Mouse (Mus musculus) limb, embryonic 12.5 days (tissue): ENCODE results near the gene Anks1b. TPM values are rescaled to one million over a fixed set of nuclear protein-coding genes. Genes with fewer than 3 reads are reported as not detected.

ENCODE experiments used
- ATAC-seq: fragments of 200-750 bp; cut with Nextera tagmentation; 2 replicates; pipeline ENCODE4 v1.8.0; 2017; ENCODE audit warnings: low read depth, moderate TSS enrichment; ENCODE audit not compliant: insufficient number of reproducible peaks, insufficient read depth, low FRiP score, low TSS enrichment
- H3K27ac ChIP-seq: fragments of 300-500 bp; sonication (generic); 2 replicates; pipeline ENCODE4 v1.5.1; 2016; ENCODE audit warnings: mild to moderate bottlenecking, moderate library complexity
- H3K27me3 ChIP-seq: fragments of 300-500 bp; sonication (generic); 2 replicates; pipeline ENCODE4 v1.6.1; 2016; ENCODE audit warnings: mild to moderate bottlenecking, moderate library complexity
- H3K36me3 ChIP-seq: fragments of 300-500 bp; sonication (generic); 2 replicates; pipeline ENCODE4 v1.6.1; 2016; ENCODE audit warnings: mild to moderate bottlenecking, moderate library complexity
- H3K4me1 ChIP-seq: fragments of 300-500 bp; sonication (generic); replicated peaks from 2 replicates; pipeline ENCODE4 v1.6.1; 2016
- H3K4me2 ChIP-seq: fragments of 300-500 bp; sonication (generic); 2 replicates; pipeline ENCODE4 v1.6.1; 2016; ENCODE audit warnings: mild to moderate bottlenecking, moderate library complexity
- H3K4me3 ChIP-seq: fragments of 300-500 bp; sonication (generic); replicated peaks from 2 replicates; pipeline ENCODE4 v1.5.1; 2016; ENCODE audit warnings: mild to moderate bottlenecking
- H3K9ac ChIP-seq: fragments of 300-500 bp; sonication (generic); replicated peaks from 2 replicates; pipeline ENCODE4 v1.6.1; 2016; ENCODE audit warnings: mild to moderate bottlenecking, moderate library complexity
- H3K9me3 ChIP-seq: fragments of 300-500 bp; sonication (generic); 2 replicates; pipeline ENCODE4 v1.6.1; 2016; ENCODE audit warnings: mild to moderate bottlenecking, moderate library complexity
- WGBS: fragments of 180-500 bp; shearing (Covaris S2); methylation state at CpG from one replicate; pipeline ENCODE4 v1.1.7; 2016; 5-methylcytosine and 5-hydroxymethylcytosine counted together
- polyA plus RNA-seq: library from polyadenylated mRNA; unstranded; fragments of >200 nt; fragmentation: Nextera tagmentation; extraction: Ambion mirVana; gene quantifications from 2 replicates; pipeline ENCODE4 v1.2.1, GENCODE M21; 2016

Gene Anks1b
- 1.4 and 1.8 TPM in 2 replicates for polyA plus RNA-seq

GRCm38 (mm10) chr10:89873146-89873950 is at the start of gene Anks1b:
Gene Anks1b (plus strand): TSS chr10:89873509.
- Histone ChIP-seq H3K9me3 (no peaks in the 10 kb centered on the region), H3K4me2 (peak within 1 kb of the TSS; percentile 96), H3K4me3 (peak within 1 kb of the TSS; percentile 64), H3K27ac (no peak within 1 kb of the TSS), H3K36me3 (no peaks in the 10 kb centered on the region), H3K4me1 (peaks cover 8% of the 10 kb centered on the region), H3K9ac (peak within 1 kb of the TSS; percentile 65), H3K27me3 (peaks cover 23% of the 10 kb centered on the region)
- ATAC-seq, result peak; percentile 80
- 1% methylated on average over 48 of the region's 48 CpGs for WGBS

DNA sequence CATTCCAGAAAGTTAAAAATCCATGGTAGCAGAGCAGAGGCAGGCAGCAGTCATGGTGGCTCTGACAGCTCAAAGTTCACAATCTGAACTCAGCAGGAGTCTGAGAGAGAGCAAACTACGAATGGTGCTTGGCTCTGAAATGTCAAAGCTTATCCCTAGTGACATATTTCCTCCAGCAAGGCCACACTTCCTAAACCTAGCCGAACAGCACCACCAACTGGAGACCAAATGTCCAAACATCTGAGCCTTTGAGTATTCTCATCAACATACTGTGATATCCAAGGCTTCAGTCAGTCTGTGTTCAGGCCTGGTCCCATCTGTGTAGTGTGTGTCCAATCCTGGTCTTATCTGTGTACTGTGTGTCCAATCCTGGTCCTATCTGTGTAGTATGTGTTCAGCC is 49.4 kb upstream of the Anks1b start:
- no peaks in the 10 kb centered on the region for H3K9me3 ChIP-seq
- no peaks in the 10 kb centered on the region for H3K4me1 ChIP-seq
- H3K9ac ChIP-seq, result no peak overlapping the region
- H3K27ac ChIP-seq, result no peak overlapping the region
- H3K27me3 ChIP-seq, result no peaks in the 10 kb centered on the region
- ATAC-seq, result no peak
- H3K4me3 ChIP-seq, result no peak overlapping the region
- 0 out of 2 replicates have a peak, but pooled peaks cover 2% of the 10 kb centered on the region for H3K36me3 ChIP-seq
- WGBS, result 56% methylated on average over 2 of the region's 2 CpGs
- no peak overlapping the region for H3K4me2 ChIP-seq

DNA sequence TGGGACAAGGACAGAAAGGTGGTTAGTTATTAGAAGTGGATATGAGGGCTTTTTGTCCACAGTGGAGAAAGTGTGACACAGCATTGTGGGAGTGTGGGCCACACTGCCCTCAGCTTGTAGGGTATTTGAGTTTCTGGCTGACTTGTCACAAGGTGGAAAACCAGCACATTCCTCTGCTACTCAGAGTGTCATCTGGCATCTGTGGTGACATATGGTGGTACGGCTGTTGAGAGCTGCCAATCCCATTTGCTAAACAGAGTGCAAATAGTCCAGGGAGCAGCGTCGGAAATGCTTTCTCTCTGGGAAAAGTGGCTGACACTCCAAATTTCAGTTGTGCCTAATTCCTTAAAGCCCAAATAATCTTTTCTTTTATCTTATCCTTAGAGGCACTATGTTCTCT is 46.4 kb upstream of the Anks1b start:
- no peak for ATAC-seq
- 79% methylated on average over 3 of the region's 3 CpGs for WGBS
- Histone ChIP-seq H3K27ac (no peak overlapping the region), H3K9ac (no peak overlapping the region), H3K4me1 (no peaks in the 10 kb centered on the region), H3K4me2 (no peak overlapping the region), H3K36me3 (0 out of 2 replicates have a peak, but pooled peaks cover 1% of the 10 kb centered on the region), H3K4me3 (no peak overlapping the region), H3K9me3 (no peaks in the 10 kb centered on the region), H3K27me3 (no peaks in the 10 kb centered on the region)

- H3K27me3 ChIP-seq, result no peaks in the 10 kb centered on the region
- no peak overlapping the region for H3K4me2 ChIP-seq
- 77% methylated on average over 4 of the region's 4 CpGs for WGBS
- no peak for ATAC-seq
- no peak overlapping the region for H3K9ac ChIP-seq
- no peaks in the 10 kb centered on the region for H3K36me3 ChIP-seq
- H3K4me3 ChIP-seq, result no peak overlapping the region
- H3K4me1 ChIP-seq, result no peaks in the 10 kb centered on the region
- H3K9me3 ChIP-seq, result no peaks in the 10 kb centered on the region
- H3K27ac ChIP-seq, result no peak overlapping the region
Observed at GRCm38 (mm10) chr10:89832334-89832733, 41.0 kb upstream of the Anks1b start.

GRCm38 (mm10) chr10:89833166-89833565 is 40.1 kb upstream of the Anks1b start:
- no peak overlapping the region for H3K9ac ChIP-seq
- no peak for ATAC-seq
- no peaks in the 10 kb centered on the region for H3K9me3 ChIP-seq
- H3K4me1 ChIP-seq, result no peaks in the 10 kb centered on the region
- WGBS, result 88% methylated on average over 10 of the region's 10 CpGs
- no peaks in the 10 kb centered on the region for H3K27me3 ChIP-seq
- no peak overlapping the region for H3K27ac ChIP-seq
- H3K36me3 ChIP-seq, result no peaks in the 10 kb centered on the region
- H3K4me3 ChIP-seq, result no peak overlapping the region
- no peak overlapping the region for H3K4me2 ChIP-seq

GRCm38 (mm10) chr10:89837476-89837875 is 35.8 kb upstream of the Anks1b start:
- no peak for ATAC-seq
- no peaks in the 10 kb centered on the region for H3K4me1 ChIP-seq
- H3K36me3 ChIP-seq, result no peaks in the 10 kb centered on the region
- 49% methylated on average over 3 of the region's 3 CpGs for WGBS
- H3K27me3 ChIP-seq, result no peaks in the 10 kb centered on the region
- no peak overlapping the region for H3K4me3 ChIP-seq
- H3K9ac ChIP-seq, result no peak overlapping the region
- H3K9me3 ChIP-seq, result no peaks in the 10 kb centered on the region
- no peak overlapping the region for H3K4me2 ChIP-seq
- H3K27ac ChIP-seq, result no peak overlapping the region

DNA sequence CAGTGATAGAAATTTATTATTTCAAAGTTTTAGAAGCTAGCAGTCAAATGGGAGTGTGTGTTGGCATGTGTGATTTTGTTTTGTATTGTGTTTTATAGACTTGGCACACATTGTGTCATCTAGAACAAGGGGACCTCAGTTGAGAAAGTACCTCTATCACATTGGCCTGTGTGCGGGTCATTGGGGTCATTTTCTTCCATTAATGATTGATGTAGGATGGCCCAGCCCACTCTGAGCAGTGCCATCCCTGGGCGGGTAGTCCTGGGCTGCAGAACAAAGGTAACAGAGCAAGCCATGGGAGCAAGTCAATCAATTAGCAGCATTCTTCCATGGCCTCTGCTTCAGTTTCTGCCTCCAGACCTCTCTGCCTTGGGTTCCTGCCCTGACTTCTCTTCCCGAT is 34.5 kb upstream of the Anks1b start:
- Histone ChIP-seq H3K36me3 (no peaks in the 10 kb centered on the region), H3K4me3 (no peak overlapping the region), H3K9me3 (no peaks in the 10 kb centered on the region), H3K4me2 (no peak overlapping the region), H3K27me3 (no peaks in the 10 kb centered on the region), H3K27ac (no peak overlapping the region), H3K9ac (no peak overlapping the region), H3K4me1 (no peaks in the 10 kb centered on the region)
- WGBS, result 85% methylated on average over 3 of the region's 3 CpGs
- no peak for ATAC-seq

- H3K36me3 ChIP-seq, result no peaks in the 10 kb centered on the region
- WGBS, result 91% methylated on average over 6 of the region's 6 CpGs
- no peaks in the 10 kb centered on the region for H3K4me1 ChIP-seq
- no peak overlapping the region for H3K9ac ChIP-seq
- peaks cover under 1% of the 10 kb centered on the region; the same call in 1 of the 2 replicates for H3K9me3 ChIP-seq
- no peak overlapping the region for H3K4me2 ChIP-seq
- no peak for ATAC-seq
- H3K27me3 ChIP-seq, result no peaks in the 10 kb centered on the region
- no peak overlapping the region for H3K27ac ChIP-seq
- H3K4me3 ChIP-seq, result no peak overlapping the region
Observed at GRCm38 (mm10) chr10:89850951-89851350, 22.4 kb upstream of the Anks1b start.

DNA sequence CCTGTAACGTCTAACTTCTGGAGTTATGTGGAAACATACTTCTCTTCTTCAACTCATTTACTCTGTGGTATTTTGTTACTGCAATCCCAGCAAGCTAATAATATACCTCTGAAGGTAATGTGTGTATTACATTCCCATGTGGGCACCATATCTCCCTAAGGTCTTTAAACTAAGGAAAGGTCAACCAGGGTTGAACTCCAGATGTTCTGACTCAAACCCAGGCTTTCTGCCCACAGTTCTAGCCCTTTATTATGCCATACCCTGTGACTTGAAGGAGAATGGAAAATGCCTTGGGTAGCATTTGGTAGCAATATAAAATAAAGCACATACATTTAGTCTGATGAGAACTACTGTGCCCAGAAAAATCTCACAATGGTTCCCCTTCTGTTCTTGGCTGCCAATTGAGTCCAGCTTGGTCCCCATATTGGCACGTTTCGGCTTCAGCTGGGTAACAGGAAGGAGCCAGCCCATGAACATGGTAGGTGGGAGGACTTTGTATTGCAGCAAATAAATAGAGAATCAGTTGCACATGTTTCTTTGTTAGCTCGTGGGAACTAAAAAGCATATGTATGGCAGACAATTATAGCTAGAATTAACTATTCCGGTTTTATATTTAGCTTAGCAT is 17.9 kb upstream of the Anks1b start:
- Histone ChIP-seq H3K4me3 (no peak overlapping the region), H3K27me3 (no peaks in the 10 kb centered on the region), H3K4me2 (no peak overlapping the region), H3K9me3 (no peaks in the 10 kb centered on the region), H3K4me1 (no peaks in the 10 kb centered on the region), H3K9ac (no peak overlapping the region), H3K36me3 (no peaks in the 10 kb centered on the region), H3K27ac (no peak overlapping the region)
- WGBS, result 57% methylated on average over 5 of the region's 5 CpGs
- no peak for ATAC-seq

GRCm38 (mm10) chr10:89856286-89856685 is 17.0 kb upstream of the Anks1b start:
- no peak overlapping the region for H3K27ac ChIP-seq
- 94% methylated on average over 7 of the region's 7 CpGs for WGBS
- H3K9ac ChIP-seq, result no peak overlapping the region
- no peak overlapping the region for H3K4me3 ChIP-seq
- no peaks in the 10 kb centered on the region for H3K9me3 ChIP-seq
- no peaks in the 10 kb centered on the region for H3K36me3 ChIP-seq
- H3K4me2 ChIP-seq, result no peak overlapping the region
- H3K4me1 ChIP-seq, result no peaks in the 10 kb centered on the region
- no peaks in the 10 kb centered on the region for H3K27me3 ChIP-seq
- ATAC-seq, result no peak

DNA sequence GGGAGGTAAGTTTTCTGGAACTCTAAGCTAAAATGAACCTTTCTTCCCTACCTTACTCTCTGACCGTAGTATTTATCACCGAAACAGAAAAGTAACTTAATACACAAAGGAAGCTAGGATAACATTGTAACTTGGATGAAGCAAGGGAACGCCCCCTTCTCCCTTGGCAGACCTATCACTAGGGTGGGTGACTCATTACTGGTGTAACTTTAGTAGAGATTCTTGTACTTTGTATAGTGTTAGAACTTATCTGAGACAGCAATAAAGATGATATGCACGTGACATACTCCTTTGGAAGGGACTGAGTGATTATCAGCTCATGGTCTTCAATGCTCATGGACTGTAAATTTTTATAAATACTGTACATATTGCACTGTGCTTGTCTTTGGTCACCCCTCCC is 5.1 kb upstream of the Anks1b start:
- Histone ChIP-seq H3K9ac (no peak overlapping the region), H3K9me3 (no peaks in the 10 kb centered on the region), H3K4me2 (no peak overlapping the region), H3K27ac (no peak overlapping the region), H3K36me3 (no peaks in the 10 kb centered on the region), H3K4me3 (no peak overlapping the region), H3K4me1 (no peaks in the 10 kb centered on the region), H3K27me3 (peaks cover 14% of the 10 kb centered on the region)
- 86% methylated on average over 4 of the region's 4 CpGs for WGBS
- no peak for ATAC-seq
